Mouse (Mus musculus) T-helper 17 cell (primary cell): Measurements from ENCODE around the gene S1pr3.

Experiments
- in situ Hi-C, 2 experiments: fragments of 300-600 bp; cut with MboI, MseI; formaldehyde crosslinking; loops; 1 replicate in 1 of 2; 2 replicates in 1 of 2; pipeline ENCODE4 v1.15.1; 2025; ENCODE audit warnings: high pct_unique_total_duplicates in 2 of 2

Gene S1pr3

GRCm38 (mm10) chr13:51408519-51409001, at the start of gene S1pr3:
Gene S1pr3 (plus strand): TSS chr13:51408639.
- in situ Hi-C loops: loop anchor here in 1 of 2 experiments (25.0 kb wide), 3 partner anchors 221 to 1554 kb away; partner anchors contain the start of gene Sema4d

DNA sequence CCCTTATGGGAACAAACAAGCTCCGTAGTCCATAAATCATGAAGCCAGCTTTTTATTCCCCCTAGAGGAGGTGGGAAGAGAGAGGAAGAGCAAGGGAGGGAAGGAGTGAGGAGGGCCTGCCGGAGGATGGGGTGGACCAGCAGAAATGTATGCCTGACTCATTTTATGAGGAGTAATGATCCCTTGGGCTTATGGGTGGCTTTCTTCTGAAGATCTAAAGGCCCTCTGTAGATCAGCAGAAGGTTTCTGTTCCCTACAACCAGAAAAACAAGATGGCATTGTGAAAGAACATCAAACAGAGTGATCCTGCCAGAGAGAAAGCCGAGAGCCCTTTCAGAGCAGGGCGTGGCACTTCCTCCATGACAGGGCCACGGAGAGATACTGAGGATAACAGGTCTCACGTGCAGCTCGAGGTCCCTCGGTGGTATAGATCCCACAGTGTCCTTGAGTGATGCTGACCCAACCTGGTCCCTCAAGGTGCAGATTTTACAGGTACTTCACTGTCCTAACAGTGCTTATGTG, 47.9 kb upstream of the S1pr3 start:
- in situ Hi-C loops: no loop called here

DNA sequence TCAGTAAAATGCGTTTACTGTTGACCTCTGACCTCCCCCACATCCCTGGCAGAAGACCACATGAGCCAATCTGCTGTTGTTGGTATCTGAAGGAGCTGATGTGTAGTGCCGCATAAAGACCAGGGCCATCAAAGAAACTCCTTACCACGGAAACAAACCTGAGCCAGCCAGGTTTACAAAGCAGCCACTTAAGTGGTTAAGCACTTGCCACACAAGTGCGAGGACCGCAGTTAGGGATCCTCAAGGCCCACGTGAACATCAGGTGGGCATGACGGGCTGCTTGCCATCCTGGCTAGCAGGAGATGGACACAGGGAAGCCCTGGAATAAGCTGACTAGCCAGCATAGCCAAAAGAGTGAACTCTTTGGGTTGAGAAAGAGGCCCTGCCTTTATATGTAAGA, 45.0 kb upstream of the S1pr3 start:
- in situ Hi-C loops: no loop called here

DNA sequence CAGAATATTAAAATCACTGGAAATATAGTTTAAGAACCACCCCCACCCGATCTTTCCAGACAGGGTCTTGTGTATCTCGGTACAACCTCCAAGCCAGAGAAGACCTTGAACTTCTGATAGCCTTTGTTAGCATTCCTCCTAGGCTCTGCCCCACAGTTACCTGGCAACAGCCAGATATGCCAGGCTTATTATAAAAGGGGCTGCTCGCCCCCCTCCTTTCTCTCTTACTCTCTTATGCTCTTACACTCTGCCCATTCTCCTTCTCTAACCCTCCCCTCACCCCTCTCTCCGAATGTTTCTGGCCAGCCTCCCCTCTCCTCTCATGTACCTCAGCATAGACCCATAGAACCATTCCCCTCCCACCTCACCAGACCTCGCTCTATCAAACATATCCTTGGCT, 44.5 kb upstream of the S1pr3 start:
- in situ Hi-C loops: no loop called here

DNA sequence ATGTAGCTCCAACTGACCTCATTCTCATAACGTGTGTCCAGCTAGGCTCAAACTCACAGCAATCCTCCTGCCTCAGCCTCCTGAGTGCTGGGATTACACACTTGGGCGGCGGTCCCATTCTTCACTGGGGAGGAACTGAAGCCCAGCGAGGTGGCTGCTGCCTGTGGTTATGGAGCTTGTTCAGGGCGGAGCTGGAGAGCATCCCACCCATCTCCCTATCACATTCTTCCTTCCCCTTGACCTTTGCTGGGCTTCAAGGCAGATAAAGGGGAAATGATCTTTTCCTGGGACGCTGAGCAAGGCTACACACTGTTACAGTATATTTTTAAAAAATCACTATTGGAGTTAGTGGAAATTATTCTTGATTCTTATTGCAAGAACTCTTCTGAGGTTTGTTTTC, 43.2 kb upstream of the S1pr3 start:
- in situ Hi-C loops: no loop called here

DNA sequence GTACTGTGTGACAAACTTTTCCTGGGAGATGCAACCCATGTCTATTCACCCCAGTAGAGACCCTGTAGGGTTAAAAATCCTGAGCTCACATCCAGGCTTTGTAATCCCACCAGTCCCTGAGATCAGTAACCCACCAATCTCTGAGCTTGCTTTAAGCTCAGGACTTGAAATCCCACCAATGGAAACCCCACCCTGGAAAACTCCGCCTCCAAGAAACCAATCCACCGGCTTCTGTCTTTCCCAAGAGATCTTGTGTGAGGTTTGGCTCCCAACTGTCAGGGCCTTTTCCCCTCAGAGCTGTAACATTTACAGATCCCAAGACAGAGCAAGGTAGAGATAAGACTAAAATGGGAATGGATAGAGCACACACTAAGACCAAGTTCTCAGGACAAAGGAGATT, 40.1 kb upstream of the S1pr3 start:
- in situ Hi-C loops: no loop called here

DNA sequence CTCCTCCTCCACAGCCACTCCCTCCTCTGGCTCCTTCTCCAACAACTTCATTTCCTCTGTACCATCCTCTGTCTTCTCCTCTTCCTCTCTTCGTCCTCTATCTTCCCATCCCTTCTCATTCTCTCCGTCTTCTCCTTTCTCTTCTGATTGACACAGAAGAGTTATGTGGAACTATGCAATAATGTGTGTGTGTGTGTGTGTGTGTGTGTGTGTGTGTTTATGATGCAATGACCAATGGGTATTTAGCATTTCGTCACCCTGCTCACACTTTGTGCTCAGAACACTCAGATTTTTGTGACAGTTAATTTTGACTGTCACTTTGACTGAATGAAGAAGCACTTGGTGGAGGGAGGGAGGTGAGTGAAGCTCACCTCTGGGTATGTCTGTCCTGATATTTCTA, 39.1 kb upstream of the S1pr3 start:
- in situ Hi-C loops: no loop called here

DNA sequence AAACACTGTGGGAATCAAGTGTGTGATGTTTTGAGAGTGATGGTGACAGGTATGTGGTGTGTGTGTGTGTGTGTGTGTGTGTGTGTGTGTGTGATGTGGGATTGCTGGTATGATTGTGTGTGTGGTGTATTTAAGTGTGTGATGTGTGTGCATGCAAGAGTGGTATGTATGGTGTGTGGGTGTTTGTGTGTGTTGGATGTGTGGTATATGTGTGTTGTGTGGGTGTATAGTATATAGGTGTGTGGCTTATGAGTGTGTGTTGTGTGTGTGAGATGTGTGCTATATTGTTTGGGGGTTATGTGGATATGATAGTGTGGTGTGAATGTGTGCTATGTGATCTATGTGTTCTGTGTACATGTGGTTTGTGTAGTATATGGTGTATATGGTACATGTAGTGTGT, 35.4 kb upstream of the S1pr3 start:
- in situ Hi-C loops: no loop called here

- in situ Hi-C loops: no loop called here
These were observed 34.2 kb upstream of the S1pr3 start for GRCm38 (mm10) chr13:51374026-51374807.

- in situ Hi-C loops: no loop called here
These were observed 30.3 kb upstream of the S1pr3 start for GRCm38 (mm10) chr13:51378126-51378525.

- in situ Hi-C loops: no loop called here
These were observed 28.8 kb upstream of the S1pr3 start for GRCm38 (mm10) chr13:51379596-51379995.

DNA sequence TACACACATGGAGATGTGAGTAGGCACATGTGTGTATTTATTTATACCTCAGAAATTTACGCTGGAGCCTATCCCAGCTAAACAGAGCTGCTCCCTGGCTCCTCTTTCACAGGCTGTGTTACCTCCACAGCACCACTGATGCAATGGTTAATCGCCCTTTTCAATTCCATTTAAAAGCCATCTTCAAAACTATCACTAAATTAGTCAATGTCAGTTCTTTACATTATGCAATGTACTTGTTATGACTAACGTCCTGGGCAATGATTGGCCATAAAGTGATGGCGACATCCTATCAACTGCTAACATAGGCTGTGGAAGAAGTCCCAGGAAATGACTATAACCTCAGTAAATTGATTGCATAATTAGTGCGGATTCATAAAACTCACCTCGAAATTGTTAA, 26.9 kb upstream of the S1pr3 start:
- in situ Hi-C loops: no loop called here

GRCm38 (mm10) chr13:51384899-51385298, 23.5 kb upstream of the S1pr3 start:
- in situ Hi-C loops: no loop called here

- in situ Hi-C loops: no loop called here
These were observed 20.5 kb upstream of the S1pr3 start for GRCm38 (mm10) chr13:51387908-51388307.

DNA sequence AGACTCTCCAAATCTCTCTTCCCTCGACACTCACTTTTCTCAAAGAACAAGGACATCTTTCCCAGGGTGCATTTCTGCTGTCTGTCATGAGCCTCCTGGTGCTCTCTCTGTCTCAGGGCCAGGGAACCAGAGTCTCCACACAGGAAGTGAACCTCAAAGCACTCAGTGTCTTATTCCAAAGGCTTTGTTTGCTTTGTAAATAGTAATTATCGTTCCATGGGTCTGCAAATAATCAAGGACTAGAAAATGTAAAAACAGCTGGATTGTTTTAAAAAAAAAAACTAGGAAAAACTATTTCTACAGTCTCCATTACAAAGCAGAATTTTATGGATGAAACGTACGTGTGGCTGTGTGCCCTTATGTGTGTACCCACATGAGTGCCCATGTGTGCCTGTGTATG, 18.0 kb upstream of the S1pr3 start:
- in situ Hi-C loops: loop anchor here (10.0 kb wide), 2 partner anchors 956 to 976 kb away; partner anchors contain the start of gene Fbxw17 (in 1 of the 2)

GRCm38 (mm10) chr13:51391359-51391916, 17.0 kb upstream of the S1pr3 start:
- in situ Hi-C loops: loop anchor here (10.0 kb wide), 2 partner anchors 957 to 977 kb away; partner anchors contain the start of gene Fbxw17 (in 1 of the 2)

DNA sequence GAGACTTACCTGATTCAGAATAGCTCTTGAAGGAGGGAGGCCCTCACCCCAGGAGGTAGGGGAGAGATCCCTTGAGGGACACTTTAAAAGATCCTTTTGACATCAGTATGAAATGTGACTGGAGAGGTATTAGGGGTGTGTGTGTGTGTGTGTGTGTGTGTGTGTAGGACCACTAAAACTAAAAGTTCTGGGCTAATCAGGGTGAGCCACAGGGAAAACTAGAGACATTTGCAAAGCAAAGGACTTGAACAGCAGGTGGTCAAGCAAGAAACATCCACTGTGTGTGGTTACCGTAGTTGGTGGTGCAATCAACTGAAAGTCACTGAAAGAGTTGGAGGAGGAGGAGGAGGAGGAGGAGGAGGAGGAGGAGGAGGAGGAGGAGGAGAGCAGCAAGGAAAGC, 16.2 kb upstream of the S1pr3 start:
- in situ Hi-C loops: loop anchor here (10.0 kb wide), 2 partner anchors 957 to 977 kb away; partner anchors contain the start of gene Fbxw17 (in 1 of the 2)

- in situ Hi-C loops: loop anchor here (10.0 kb wide), 2 partner anchors 963 to 983 kb away; partner anchors contain the start of gene Fbxw17 (in 1 of the 2)
These were observed 10.6 kb upstream of the S1pr3 start for GRCm38 (mm10) chr13:51397861-51398260.

GRCm38 (mm10) chr13:51399562-51399961, 8.9 kb upstream of the S1pr3 start:
- in situ Hi-C loops: loop anchor here (10.0 kb wide), 2 partner anchors 965 to 985 kb away; partner anchors contain the start of gene Fbxw17 (in 1 of the 2)

GRCm38 (mm10) chr13:51400186-51400719, 8.2 kb upstream of the S1pr3 start:
- in situ Hi-C loops: loop anchor here in 1 of 2 experiments (25.0 kb wide), 3 partner anchors 213 to 1562 kb away; partner anchors contain the start of gene Sema4d

GRCm38 (mm10) chr13:51400736-51401501, 7.5 kb upstream of the S1pr3 start:
- in situ Hi-C loops: loop anchor here in 1 of 2 experiments (25.0 kb wide), 3 partner anchors 214 to 1561 kb away; partner anchors contain the start of gene Sema4d
